Mouse (Mus musculus): Measurements from ENCODE around the gene March6. TPM values are rescaled to one million over a fixed set of nuclear protein-coding genes. Genes with fewer than 3 reads are reported as not detected.

Gene March6
- total and polyA plus RNA-seq, 3 experiments = 32.3 to 121 (median 101) TPM

DNA sequence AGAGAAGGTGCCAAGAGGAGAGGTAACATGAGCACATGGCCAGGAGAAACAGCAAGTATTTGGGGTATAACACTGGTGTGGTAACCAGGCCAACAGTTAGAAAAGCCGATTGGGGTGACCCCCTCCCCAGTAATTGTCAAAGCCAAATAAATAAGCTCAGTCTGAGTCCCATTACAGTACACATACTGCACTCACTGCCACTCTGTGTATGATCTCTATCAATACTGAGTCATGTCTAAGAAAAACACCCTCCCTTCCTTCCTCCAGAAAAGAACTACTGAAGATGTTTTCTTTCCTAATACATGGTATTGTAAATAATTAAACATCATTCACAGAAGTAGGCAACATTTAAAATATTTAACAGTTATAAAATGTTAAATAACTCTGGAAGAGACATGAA lies 28.5 kb downstream of the March6 start:
- Histone ChIP-seq H3K36me3 (ENCODE audit: control insufficient read depth, insufficient read depth, low read length) (peaks cover 3% of the 10 kb centered on the region), H3K79me2 (replicated peaks; ENCODE audit: control insufficient read depth, insufficient read depth, low read length) (no peaks in the 10 kb centered on the region; the same call in 1 of the 2 replicates), H3K27me3 (ENCODE audit: control insufficient read depth, insufficient read depth, low read length) (no peaks in the 10 kb centered on the region), H3K27ac (no peak overlapping the region), H3K4me1 (ENCODE audit: control insufficient read depth, insufficient read depth, low read length) (no peaks in the 10 kb centered on the region), H3K9ac (ENCODE audit: low read depth, low read length) (no peak overlapping the region), H3K4me3 (no peak overlapping the region)
- DNase-seq = no peak
- intact Hi-C loops (cut with DNase I) = no loop called here
- TF ChIP-seq EP300 (IDR thresholded peaks at IDR 0.05; ENCODE audit: insufficient read depth, low read depth, low read length) (no peak), CTCF (IDR thresholded peaks at IDR 0.05) (no peak), POLR2A (IDR thresholded peaks at IDR 0.05; ENCODE audit: insufficient read depth, low read depth, low read length) (no peak)
- 55% methylated on average over 1 of the region's 1 CpGs for WGBS

DNA sequence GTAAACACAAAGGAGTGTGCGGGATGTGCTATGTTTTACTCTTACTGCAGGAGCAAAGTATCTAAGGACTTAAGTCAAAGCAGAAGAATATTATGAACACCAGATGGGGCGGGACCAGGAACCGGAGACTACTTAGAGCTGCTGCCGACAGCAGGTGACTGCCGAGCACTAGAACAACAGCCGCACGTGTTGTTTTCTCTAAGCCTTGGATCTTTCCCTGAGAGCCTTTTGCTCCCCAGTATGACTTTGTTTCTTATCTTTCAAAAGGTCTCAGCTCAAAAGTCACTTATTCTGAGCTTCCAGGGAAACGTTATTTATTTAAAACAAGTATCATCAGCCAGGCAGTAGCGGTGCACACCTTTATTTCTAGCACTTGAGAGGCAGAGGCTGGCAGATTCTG lies 36.0 kb downstream of the March6 start:
- Histone ChIP-seq H3K9ac (ENCODE audit: low read depth, low read length) (no peak overlapping the region), H3K27ac (no peak overlapping the region), H3K4me1 (ENCODE audit: control insufficient read depth, insufficient read depth, low read length) (peaks cover 1% of the 10 kb centered on the region; the same call in 1 of the 2 replicates), H3K79me2 (replicated peaks; ENCODE audit: control insufficient read depth, insufficient read depth, low read length) (no peaks in the 10 kb centered on the region), H3K4me3 (no peak overlapping the region), H3K36me3 (ENCODE audit: control insufficient read depth, insufficient read depth, low read length) (peaks cover 6% of the 10 kb centered on the region), H3K27me3 (ENCODE audit: control insufficient read depth, insufficient read depth, low read length) (no peaks in the 10 kb centered on the region)
- DNase-seq = no peak
- no peak for TF ChIP-seq EP300 (IDR thresholded peaks at IDR 0.05; ENCODE audit: insufficient read depth, low read depth, low read length)
- no peak for TF ChIP-seq POLR2A (IDR thresholded peaks at IDR 0.05; ENCODE audit: insufficient read depth, low read depth, low read length)
- TF ChIP-seq CTCF (IDR thresholded peaks at IDR 0.05) = no peak
- intact Hi-C loops (cut with DNase I) = no loop called here
- WGBS = 89% methylated on average over 9 of the region's 9 CpGs

DNA sequence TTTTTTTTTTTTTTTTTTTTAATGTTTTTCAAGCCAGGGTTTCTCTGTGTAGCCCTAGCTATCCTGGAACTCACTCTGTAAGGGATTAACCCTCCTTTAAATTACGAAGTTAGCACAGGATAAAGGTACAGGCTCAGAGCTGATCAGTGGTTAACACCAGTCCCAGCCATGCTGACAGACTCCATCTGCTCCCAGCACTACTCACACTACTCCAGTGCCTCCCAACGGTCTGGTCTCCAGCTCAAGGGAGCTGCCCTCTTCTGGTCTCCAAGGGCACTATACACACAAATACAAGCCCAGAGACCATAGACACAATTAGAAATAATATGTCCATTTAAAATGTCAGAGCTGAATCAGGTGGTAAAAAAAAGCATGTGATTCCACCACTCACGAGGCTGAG lies 36.5 kb downstream of the March6 start:
- DNase-seq = no peak
- intact Hi-C loops (cut with DNase I) = no loop called here
- Histone ChIP-seq H3K36me3 (ENCODE audit: control insufficient read depth, insufficient read depth, low read length) (peaks cover 6% of the 10 kb centered on the region), H3K4me1 (ENCODE audit: control insufficient read depth, insufficient read depth, low read length) (peaks cover 1% of the 10 kb centered on the region; the same call in 1 of the 2 replicates), H3K79me2 (replicated peaks; ENCODE audit: control insufficient read depth, insufficient read depth, low read length) (no peaks in the 10 kb centered on the region), H3K9ac (ENCODE audit: low read depth, low read length) (no peak overlapping the region), H3K27ac (no peak overlapping the region), H3K27me3 (ENCODE audit: control insufficient read depth, insufficient read depth, low read length) (no peaks in the 10 kb centered on the region), H3K4me3 (no peak overlapping the region)
- TF ChIP-seq EP300 (IDR thresholded peaks at IDR 0.05; ENCODE audit: insufficient read depth, low read depth, low read length) = no peak
- no peak for TF ChIP-seq CTCF (IDR thresholded peaks at IDR 0.05)
- TF ChIP-seq POLR2A (IDR thresholded peaks at IDR 0.05; ENCODE audit: insufficient read depth, low read depth, low read length) = no peak
- WGBS = 83% methylated on average over 3 of the region's 3 CpGs

DNA sequence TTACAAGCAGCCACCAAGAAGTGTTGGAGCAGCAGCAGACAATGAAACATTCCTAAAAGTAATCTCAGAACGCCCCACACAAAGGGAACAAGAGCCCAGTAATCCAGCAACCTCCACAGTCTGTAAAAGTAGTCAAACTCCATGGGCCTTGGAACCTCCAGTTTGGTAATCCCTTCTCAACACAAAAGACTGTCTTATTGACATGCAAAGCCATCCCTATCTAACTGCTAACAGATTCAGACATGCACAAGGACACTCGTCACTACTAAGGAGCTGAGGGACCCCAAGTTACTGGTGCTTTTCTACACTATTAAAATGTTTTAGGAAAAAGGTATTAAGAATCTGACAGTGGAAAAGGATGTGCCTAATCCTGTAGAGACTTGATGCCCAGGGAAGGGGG lies 43.4 kb downstream of the March6 start:
- no peaks in the 10 kb centered on the region for H3K27me3 ChIP-seq (ENCODE audit: control insufficient read depth, insufficient read depth, low read length)
- no peaks in the 10 kb centered on the region for H3K4me1 ChIP-seq (ENCODE audit: control insufficient read depth, insufficient read depth, low read length)
- DNase-seq = no peak
- no peak overlapping the region for H3K9ac ChIP-seq (ENCODE audit: low read depth, low read length)
- no peak overlapping the region for H3K27ac ChIP-seq
- H3K36me3 ChIP-seq (ENCODE audit: control insufficient read depth, insufficient read depth, low read length) = peaks cover 5% of the 10 kb centered on the region; the same call in 1 of the 2 replicates
- no peak for TF ChIP-seq CTCF (IDR thresholded peaks at IDR 0.05)
- no peak for TF ChIP-seq POLR2A (IDR thresholded peaks at IDR 0.05; ENCODE audit: insufficient read depth, low read depth, low read length)
- TF ChIP-seq EP300 (IDR thresholded peaks at IDR 0.05; ENCODE audit: insufficient read depth, low read depth, low read length) = no peak
- intact Hi-C loops (cut with DNase I) = no loop called here
- H3K4me3 ChIP-seq = no peak overlapping the region
- 78% methylated on average over 2 of the region's 2 CpGs for WGBS
- H3K79me2 ChIP-seq (replicated peaks; ENCODE audit: control insufficient read depth, insufficient read depth, low read length) = no peaks in the 10 kb centered on the region

DNA sequence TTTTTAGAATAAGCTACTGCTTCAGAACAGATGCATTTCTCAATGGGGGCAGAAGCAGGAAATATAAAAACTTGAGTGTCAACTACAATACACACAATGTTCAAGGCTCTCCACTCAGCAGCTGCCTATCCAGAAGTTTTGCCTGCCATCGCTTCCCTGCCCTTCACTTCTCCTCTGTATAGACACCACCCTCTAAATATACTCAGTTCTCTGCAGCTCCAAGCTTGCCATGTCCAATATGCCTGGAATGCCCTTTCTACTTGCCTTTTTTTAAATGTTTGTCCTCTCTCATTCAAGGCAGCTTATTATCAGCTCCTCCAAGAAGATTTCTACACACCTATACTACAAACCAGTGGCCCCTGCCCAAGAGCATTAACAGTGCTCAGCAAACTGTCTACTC lies 54.2 kb downstream of the March6 start:
- 61% methylated on average over 1 of the region's 1 CpGs for WGBS
- no peak overlapping the region for H3K9ac ChIP-seq (ENCODE audit: low read depth, low read length)
- TF ChIP-seq CTCF (IDR thresholded peaks at IDR 0.05) = no peak
- no peak for TF ChIP-seq EP300 (IDR thresholded peaks at IDR 0.05; ENCODE audit: insufficient read depth, low read depth, low read length)
- no peak for TF ChIP-seq POLR2A (IDR thresholded peaks at IDR 0.05; ENCODE audit: insufficient read depth, low read depth, low read length)
- H3K27ac ChIP-seq = peak overlapping the region; percentile 38
- H3K4me1 ChIP-seq (ENCODE audit: control insufficient read depth, insufficient read depth, low read length) = peaks cover 3% of the 10 kb centered on the region
- intact Hi-C loops (cut with DNase I) = no loop called here
- H3K27me3 ChIP-seq (ENCODE audit: control insufficient read depth, insufficient read depth, low read length) = no peaks in the 10 kb centered on the region
- H3K79me2 ChIP-seq (replicated peaks; ENCODE audit: control insufficient read depth, insufficient read depth, low read length) = no peaks in the 10 kb centered on the region
- no peak for DNase-seq
- no peak overlapping the region for H3K4me3 ChIP-seq
- H3K36me3 ChIP-seq (ENCODE audit: control insufficient read depth, insufficient read depth, low read length) = peaks cover 7% of the 10 kb centered on the region

DNA sequence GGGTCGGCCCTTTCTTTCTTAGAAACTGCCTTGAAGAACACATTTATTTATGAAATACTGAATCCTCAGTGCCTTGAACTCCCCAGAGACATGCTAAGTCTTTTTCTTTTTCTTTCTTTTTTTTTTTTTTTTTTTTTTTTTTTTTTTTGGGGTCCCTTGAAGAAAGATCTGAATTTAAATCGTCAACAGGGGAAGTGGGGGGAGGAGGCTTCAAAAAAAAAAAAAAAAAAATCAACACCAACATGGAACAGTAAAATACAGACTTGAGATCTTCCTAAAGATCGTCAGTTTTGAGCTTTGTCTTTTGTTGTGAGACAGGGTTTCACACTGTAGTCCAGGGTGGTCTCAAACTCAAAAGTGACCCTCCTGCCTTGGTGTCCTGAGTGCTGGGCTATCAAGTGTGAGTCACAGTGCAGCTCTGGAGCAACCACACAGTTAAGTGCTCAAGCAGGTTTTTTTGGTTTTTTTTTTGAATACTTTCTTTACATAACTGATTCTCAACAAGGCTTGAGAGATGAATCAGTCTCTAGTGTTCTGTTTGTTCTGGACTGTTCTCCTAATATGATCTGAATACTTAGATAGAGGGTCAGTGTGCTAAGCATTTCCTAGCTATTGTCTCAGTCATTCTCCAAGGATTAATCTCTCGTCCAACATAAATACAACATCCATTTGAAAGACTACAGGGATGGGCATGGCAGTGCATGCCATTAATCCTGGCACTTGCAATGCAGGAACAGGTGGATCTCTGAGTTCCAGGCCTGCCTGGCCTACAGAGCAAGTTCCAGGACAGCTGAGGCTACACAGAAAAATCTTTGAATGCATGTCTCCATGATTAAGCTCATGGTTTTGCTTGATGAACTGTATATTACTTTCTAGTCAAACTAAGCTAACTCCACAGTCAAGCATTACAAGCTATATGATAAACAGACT lies 57.9 kb downstream of the March6 start:
- Histone ChIP-seq H3K36me3 (ENCODE audit: control insufficient read depth, insufficient read depth, low read length) (peaks cover 7% of the 10 kb centered on the region), H3K27me3 (ENCODE audit: control insufficient read depth, insufficient read depth, low read length) (no peaks in the 10 kb centered on the region), H3K4me1 (ENCODE audit: control insufficient read depth, insufficient read depth, low read length) (peaks cover 3% of the 10 kb centered on the region), H3K79me2 (replicated peaks; ENCODE audit: control insufficient read depth, insufficient read depth, low read length) (no peaks in the 10 kb centered on the region), H3K27ac (no peak overlapping the region), H3K4me3 (no peak overlapping the region), H3K9ac (ENCODE audit: low read depth, low read length) (no peak overlapping the region)
- intact Hi-C loops (cut with DNase I) = no loop called here
- TF ChIP-seq CTCF (IDR thresholded peaks at IDR 0.05) = no peak
- no peak for TF ChIP-seq POLR2A (IDR thresholded peaks at IDR 0.05; ENCODE audit: insufficient read depth, low read depth, low read length)
- DNase-seq = no peak
- WGBS = 46% methylated on average over 4 of the region's 4 CpGs

Data from heart, adult 2 months (tissue).